Mouse (Mus musculus) limb, embryonic 15.5 days (tissue): ENCODE data around the gene A430033K04Rik. TPM values are rescaled to one million over a fixed set of nuclear protein-coding genes. Genes with fewer than 3 reads are reported as not detected.

Source experiments
- ATAC-seq: fragments of 200-750 bp; cut with Nextera tagmentation; 2 replicates; pipeline ENCODE4 v1.8.0; 2017; ENCODE audit warnings: low read depth, moderate TSS enrichment; ENCODE audit not compliant: insufficient number of reproducible peaks, low FRiP score, low TSS enrichment
- H3K27ac ChIP-seq: fragments of 300-500 bp; sonication (generic); 2 replicates; pipeline ENCODE4 v1.5.1; 2015; ENCODE audit warnings: moderate library complexity, mild to moderate bottlenecking, inconsistent platforms
- H3K27me3 ChIP-seq: fragments of 300-500 bp; sonication (generic); 2 replicates; pipeline ENCODE4 v1.6.1; 2015; ENCODE audit warnings: inconsistent platforms
- H3K36me3 ChIP-seq: fragments of 300-500 bp; sonication (generic); 2 replicates; pipeline ENCODE4 v1.6.1; 2015; ENCODE audit warnings: inconsistent platforms
- H3K4me1 ChIP-seq: fragments of 300-500 bp; sonication (generic); 2 replicates; pipeline ENCODE4 v1.6.1; 2015; ENCODE audit warnings: inconsistent platforms
- H3K4me2 ChIP-seq: fragments of 300-500 bp; sonication (generic); 2 replicates; pipeline ENCODE4 v1.6.1; 2015; ENCODE audit warnings: mild to moderate bottlenecking, inconsistent platforms
- H3K4me3 ChIP-seq: fragments of 300-500 bp; sonication (generic); 2 replicates; pipeline ENCODE4 v1.5.1; 2015; ENCODE audit warnings: mild to moderate bottlenecking, inconsistent platforms
- H3K9ac ChIP-seq: fragments of 300-500 bp; sonication (generic); 2 replicates; pipeline ENCODE4 v1.6.1; 2015; ENCODE audit warnings: inconsistent platforms
- H3K9me3 ChIP-seq: fragments of 300-500 bp; sonication (generic); 2 replicates; pipeline ENCODE4 v1.6.1; 2016; ENCODE audit warnings: inconsistent platforms
- WGBS: fragments of 180-500 bp; shearing (Covaris S2); methylation state at CpG from one replicate; pipeline ENCODE4 v1.1.7; 2015; 5-methylcytosine and 5-hydroxymethylcytosine counted together
- polyA plus RNA-seq: library from polyadenylated mRNA; unstranded; fragments of >200 nt; fragmentation: Nextera tagmentation; extraction: Ambion mirVana; gene quantifications from 2 replicates; pipeline ENCODE4 v1.2.1, GENCODE M21; 2015

The A430033K04Rik gene
- polyA plus RNA-seq, 1 experiment from 2014 or later, result 17.0 TPM

GRCm38 (mm10) chr5:138657407-138657806 is 34.7 kb downstream of the A430033K04Rik start:
- H3K27ac ChIP-seq, result no peak overlapping the region
- no peak overlapping the region for H3K4me3 ChIP-seq
- 88% methylated on average over 3 of the region's 3 CpGs for WGBS
- H3K4me1 ChIP-seq, result no peaks in the 10 kb centered on the region
- no peak overlapping the region for H3K9ac ChIP-seq
- no peaks in the 10 kb centered on the region for H3K27me3 ChIP-seq
- ATAC-seq, result no peak
- H3K36me3 ChIP-seq, result 0 out of 2 replicates have a peak, but pooled peaks cover 6% of the 10 kb centered on the region
- H3K9me3 ChIP-seq, result no peaks in the 10 kb centered on the region
- H3K4me2 ChIP-seq, result no peak overlapping the region

- no peak overlapping the region for H3K9ac ChIP-seq
- 32% methylated on average over 6 of the region's 6 CpGs for WGBS
- no peaks in the 10 kb centered on the region for H3K27me3 ChIP-seq
- no peak overlapping the region for H3K4me3 ChIP-seq
- H3K36me3 ChIP-seq, result 0 out of 2 replicates have a peak, but pooled peaks cover 5% of the 10 kb centered on the region
- H3K4me1 ChIP-seq, result no peaks in the 10 kb centered on the region
- ATAC-seq, result no peak
- no peak overlapping the region for H3K4me2 ChIP-seq
- no peaks in the 10 kb centered on the region for H3K9me3 ChIP-seq
- no peak overlapping the region for H3K27ac ChIP-seq
These were observed 35.2 kb downstream of the A430033K04Rik start for GRCm38 (mm10) chr5:138657854-138658253.

DNA sequence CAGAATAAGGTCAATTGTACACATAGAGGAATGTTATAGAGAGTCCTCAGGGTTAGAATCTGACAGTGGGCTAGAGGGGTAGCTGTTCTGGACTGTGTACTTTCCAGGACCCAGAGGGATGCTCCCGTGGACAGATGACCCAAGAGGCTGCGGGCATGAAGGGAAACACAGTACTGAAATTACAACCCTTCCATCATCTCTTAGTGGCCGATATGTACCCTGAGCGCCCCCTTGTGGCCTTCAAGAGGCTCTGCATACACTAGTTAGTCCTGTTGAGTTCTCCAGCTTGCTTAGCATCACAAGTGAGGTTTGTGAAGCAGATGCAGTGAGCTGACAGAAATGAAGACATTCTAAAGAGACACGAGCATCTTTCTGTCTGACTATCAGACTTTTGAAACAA is 36.3 kb downstream of the A430033K04Rik start:
- WGBS, result 8% methylated on average over 5 of the region's 5 CpGs
- H3K4me3 ChIP-seq, result no peak overlapping the region
- H3K36me3 ChIP-seq, result no peaks in the 10 kb centered on the region
- H3K4me1 ChIP-seq, result no peaks in the 10 kb centered on the region
- no peak; the same call in 1 of the 2 replicates for ATAC-seq
- H3K4me2 ChIP-seq, result no peak overlapping the region
- H3K9me3 ChIP-seq, result no peaks in the 10 kb centered on the region
- no peak overlapping the region for H3K9ac ChIP-seq
- H3K27ac ChIP-seq, result no peak overlapping the region
- no peaks in the 10 kb centered on the region for H3K27me3 ChIP-seq

- Histone ChIP-seq H3K4me3 (no peak overlapping the region), H3K4me1 (no peaks in the 10 kb centered on the region), H3K4me2 (no peak overlapping the region), H3K27ac (no peak overlapping the region), H3K27me3 (no peaks in the 10 kb centered on the region), H3K9me3 (no peaks in the 10 kb centered on the region), H3K36me3 (no peaks in the 10 kb centered on the region), H3K9ac (no peak overlapping the region)
- WGBS, result 58% methylated on average over 8 of the region's 8 CpGs
- ATAC-seq, result no peak
These were observed 60.5 kb downstream of the A430033K04Rik start for GRCm38 (mm10) chr5:138683023-138683766.

- no peak overlapping the region for H3K4me3 ChIP-seq
- no peak overlapping the region for H3K27ac ChIP-seq
- no peaks in the 10 kb centered on the region for H3K4me1 ChIP-seq
- H3K9ac ChIP-seq, result no peak overlapping the region
- WGBS, result 93% methylated on average over 7 of the region's 7 CpGs
- H3K27me3 ChIP-seq, result no peaks in the 10 kb centered on the region
- no peaks in the 10 kb centered on the region for H3K36me3 ChIP-seq
- no peaks in the 10 kb centered on the region for H3K9me3 ChIP-seq
- H3K4me2 ChIP-seq, result no peak overlapping the region
- ATAC-seq, result no peak
These were observed 61.2 kb downstream of the A430033K04Rik start for GRCm38 (mm10) chr5:138683821-138684220.

DNA sequence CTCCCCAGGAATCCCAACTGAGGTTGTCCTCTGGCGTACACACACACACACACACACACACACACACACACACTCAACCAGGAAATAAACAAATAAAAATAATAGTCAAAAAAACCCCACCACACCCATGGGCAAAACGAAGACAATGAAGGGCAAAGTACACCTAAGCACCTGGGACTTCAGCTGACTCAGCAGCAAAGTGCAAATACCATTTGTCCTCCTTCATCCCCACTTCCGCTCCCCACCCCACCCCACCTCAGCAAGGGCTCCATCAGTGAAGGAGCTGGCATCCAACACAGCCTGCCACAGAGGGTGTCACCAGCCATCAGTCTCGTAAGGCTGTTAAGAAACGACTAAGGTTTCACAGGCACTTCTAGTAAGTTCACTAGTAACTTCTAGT is 64.8 kb downstream of the A430033K04Rik start:
- WGBS, result 58% methylated on average over 5 of the region's 5 CpGs
- H3K9ac ChIP-seq, result no peak overlapping the region
- H3K9me3 ChIP-seq, result no peaks in the 10 kb centered on the region
- no peaks in the 10 kb centered on the region for H3K36me3 ChIP-seq
- ATAC-seq, result no peak
- H3K4me1 ChIP-seq, result no peaks in the 10 kb centered on the region
- H3K4me2 ChIP-seq, result no peak overlapping the region
- no peak overlapping the region for H3K27ac ChIP-seq
- no peak overlapping the region for H3K4me3 ChIP-seq
- no peaks in the 10 kb centered on the region for H3K27me3 ChIP-seq

GRCm38 (mm10) chr5:138689254-138689653 is 66.6 kb downstream of the A430033K04Rik start:
- Histone ChIP-seq H3K4me2 (no peak overlapping the region), H3K36me3 (no peaks in the 10 kb centered on the region), H3K9ac (no peak overlapping the region), H3K9me3 (no peaks in the 10 kb centered on the region), H3K27ac (no peak overlapping the region), H3K27me3 (no peaks in the 10 kb centered on the region), H3K4me3 (no peak overlapping the region), H3K4me1 (no peaks in the 10 kb centered on the region)
- WGBS, result 63% methylated on average over 5 of the region's 5 CpGs
- no peak for ATAC-seq

DNA sequence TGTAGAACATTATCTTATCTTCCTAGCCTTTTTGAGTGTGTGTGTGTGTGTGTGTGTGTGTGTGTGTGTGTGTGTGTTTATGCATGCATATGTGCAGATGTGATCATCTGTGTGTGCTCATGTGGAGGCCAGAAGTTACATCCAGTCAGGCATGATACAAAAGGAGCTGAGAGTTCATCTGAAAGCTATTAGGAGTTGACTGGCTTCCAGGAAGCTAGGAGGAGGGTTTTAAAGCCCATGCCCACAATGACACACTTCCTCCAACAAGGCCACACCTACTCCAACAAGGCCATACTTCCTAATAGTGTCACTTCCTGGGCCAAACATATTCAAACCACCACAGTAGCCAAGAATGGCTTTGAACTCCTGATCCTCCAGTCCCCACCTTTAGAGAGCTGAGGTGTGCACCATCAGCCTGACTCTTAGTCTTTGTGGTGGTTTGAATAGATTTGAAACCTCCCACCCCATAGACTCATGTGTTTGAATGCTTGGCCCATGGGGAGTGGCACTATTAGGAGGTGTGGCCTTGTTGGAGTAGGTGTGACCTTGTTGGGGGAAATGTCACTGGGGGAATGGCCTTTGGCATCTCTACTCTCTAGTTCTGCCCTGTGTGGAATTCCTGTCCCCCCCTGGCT is 70.4 kb downstream of the A430033K04Rik start:
- Histone ChIP-seq H3K36me3 (no peaks in the 10 kb centered on the region), H3K27ac (no peak overlapping the region), H3K4me3 (no peak overlapping the region), H3K4me2 (no peak overlapping the region), H3K9ac (no peak overlapping the region), H3K9me3 (no peaks in the 10 kb centered on the region), H3K27me3 (no peaks in the 10 kb centered on the region), H3K4me1 (peaks cover 5% of the 10 kb centered on the region; the same call in 1 of the 2 replicates)
- no peak for ATAC-seq

- 0 out of 2 replicates have a peak overlapping the region, but pooled peaks have one; percentile 24 for H3K27ac ChIP-seq
- peaks cover 8% of the 10 kb centered on the region; the same call in 1 of the 2 replicates for H3K4me1 ChIP-seq
- H3K9me3 ChIP-seq, result no peaks in the 10 kb centered on the region
- no peak overlapping the region for H3K9ac ChIP-seq
- no peaks in the 10 kb centered on the region for H3K27me3 ChIP-seq
- no peaks in the 10 kb centered on the region for H3K36me3 ChIP-seq
- H3K4me3 ChIP-seq, result no peak overlapping the region
- 0 out of 2 replicates have a peak, but pooled peaks have one; percentile 24 for ATAC-seq
- no peak overlapping the region for H3K4me2 ChIP-seq
- WGBS, result 65% methylated on average over 2 of the region's 2 CpGs
These were observed 71.4 kb downstream of the A430033K04Rik start for GRCm38 (mm10) chr5:138694036-138694435.

- Histone ChIP-seq H3K36me3 (no peaks in the 10 kb centered on the region), H3K9ac (no peak overlapping the region), H3K4me2 (no peak overlapping the region), H3K4me3 (no peak overlapping the region), H3K27me3 (no peaks in the 10 kb centered on the region), H3K27ac (0 out of 2 replicates have a peak overlapping the region, but pooled peaks have one; percentile 24), H3K4me1 (peaks cover 8% of the 10 kb centered on the region; the same call in 1 of the 2 replicates), H3K9me3 (no peaks in the 10 kb centered on the region)
- 55% methylated on average over 4 of the region's 4 CpGs for WGBS
- ATAC-seq, result no peak
These were observed 72.0 kb downstream of the A430033K04Rik start for GRCm38 (mm10) chr5:138694496-138695167.

- Histone ChIP-seq H3K4me2 (no peak overlapping the region), H3K9ac (no peak overlapping the region), H3K36me3 (no peaks in the 10 kb centered on the region), H3K27me3 (no peaks in the 10 kb centered on the region), H3K27ac (no peak overlapping the region), H3K4me3 (no peak overlapping the region), H3K4me1 (peaks cover 8% of the 10 kb centered on the region; the same call in 1 of the 2 replicates), H3K9me3 (no peaks in the 10 kb centered on the region)
- 45% methylated on average over 6 of the region's 6 CpGs for WGBS
- no peak for ATAC-seq
These were observed 74.8 kb downstream of the A430033K04Rik start for GRCm38 (mm10) chr5:138697466-138697865.
